Mouse (Mus musculus): ENCODE measurements around the gene Frat2. TPM values are rescaled to one million over a fixed set of nuclear protein-coding genes. Genes with fewer than 3 reads are reported as not detected.

The Frat2 gene
- polyA plus RNA-seq, 1 experiment: 62.2 TPM

GRCm38 (mm10) chr19:41846366-41847090, 1.4 kb downstream of the Frat2 start:
- Histone ChIP-seq H3K36me3 (ENCODE audit: control insufficient read depth, insufficient read depth, low read length) (no peaks in the 10 kb centered on the region), H3K4me1 (ENCODE audit: control insufficient read depth, insufficient read depth, insufficient read length, low read length) (peaks cover 5% of the 10 kb centered on the region), H3K4me3 (ENCODE audit: low read depth, low read length) (peak overlapping the region; percentile 97), H3K27me3 (ENCODE audit: control insufficient read depth, insufficient read depth, low read length) (no peaks in the 10 kb centered on the region), H3K27ac (ENCODE audit: insufficient read depth, low read depth, low read length) (peak overlapping the region; percentile 99)
- TF ChIP-seq POLR2A (IDR thresholded peaks at IDR 0.05; ENCODE audit: low read depth, low read length) (peak; percentile 13; the same call in 1 of the 2 replicates), CTCF (IDR thresholded peaks at IDR 0.05; ENCODE audit: extremely low read depth, insufficient read length, insufficient replicate concordance, low read depth, low read length) (no peak)
- WGBS: 8% methylated on average over 21 of the region's 21 CpGs

- TF ChIP-seq POLR2A (IDR thresholded peaks at IDR 0.05; ENCODE audit: low read depth, low read length): no peak
- peak; percentile 58; the same call in 1 of the 2 replicates for TF ChIP-seq CTCF (IDR thresholded peaks at IDR 0.05; ENCODE audit: extremely low read depth, insufficient read length, insufficient replicate concordance, low read depth, low read length)
- Histone ChIP-seq H3K27ac (ENCODE audit: insufficient read depth, low read depth, low read length) (no peak overlapping the region), H3K4me1 (ENCODE audit: control insufficient read depth, insufficient read depth, insufficient read length, low read length) (peaks cover 12% of the 10 kb centered on the region), H3K27me3 (ENCODE audit: control insufficient read depth, insufficient read depth, low read length) (no peaks in the 10 kb centered on the region), H3K36me3 (ENCODE audit: control insufficient read depth, insufficient read depth, low read length) (no peaks in the 10 kb centered on the region), H3K4me3 (ENCODE audit: low read depth, low read length) (no peak overlapping the region)
- WGBS: 80% methylated on average over 6 of the region's 6 CpGs
Observed at GRCm38 (mm10) chr19:41844345-41844744, 3.6 kb downstream of the Frat2 start.

DNA sequence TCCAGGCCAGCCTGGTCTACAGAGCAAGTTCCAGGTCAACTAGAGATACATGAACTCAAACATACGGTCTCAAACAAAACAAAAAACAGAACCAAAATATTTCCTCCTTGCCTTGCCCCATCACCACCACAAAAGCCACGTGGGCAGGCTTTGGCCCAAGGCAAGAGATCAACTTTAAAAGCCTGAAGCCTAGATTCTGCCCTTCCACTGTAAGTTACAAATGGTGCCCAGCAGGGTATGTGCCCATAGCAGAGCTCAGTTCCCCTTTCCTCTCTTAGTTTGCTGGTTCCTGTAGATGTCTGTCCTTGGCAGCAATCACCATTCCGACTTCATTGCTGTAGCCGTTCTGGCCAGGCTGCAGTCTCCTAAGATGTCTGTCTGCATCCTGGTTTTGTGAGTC, 5.2 kb downstream of the Frat2 start:
- no peak overlapping the region for H3K27ac ChIP-seq (ENCODE audit: insufficient read depth, low read depth, low read length)
- no peaks in the 10 kb centered on the region for H3K27me3 ChIP-seq (ENCODE audit: control insufficient read depth, insufficient read depth, low read length)
- 73% methylated on average over 4 of the region's 4 CpGs for WGBS
- H3K36me3 ChIP-seq (ENCODE audit: control insufficient read depth, insufficient read depth, low read length): no peaks in the 10 kb centered on the region
- H3K4me1 ChIP-seq (ENCODE audit: control insufficient read depth, insufficient read depth, insufficient read length, low read length): peaks cover 12% of the 10 kb centered on the region
- TF ChIP-seq POLR2A (IDR thresholded peaks at IDR 0.05; ENCODE audit: low read depth, low read length) (no peak), CTCF (IDR thresholded peaks at IDR 0.05; ENCODE audit: extremely low read depth, insufficient read length, insufficient replicate concordance, low read depth, low read length) (no peak)
- H3K4me3 ChIP-seq (ENCODE audit: low read depth, low read length): no peak overlapping the region

DNA sequence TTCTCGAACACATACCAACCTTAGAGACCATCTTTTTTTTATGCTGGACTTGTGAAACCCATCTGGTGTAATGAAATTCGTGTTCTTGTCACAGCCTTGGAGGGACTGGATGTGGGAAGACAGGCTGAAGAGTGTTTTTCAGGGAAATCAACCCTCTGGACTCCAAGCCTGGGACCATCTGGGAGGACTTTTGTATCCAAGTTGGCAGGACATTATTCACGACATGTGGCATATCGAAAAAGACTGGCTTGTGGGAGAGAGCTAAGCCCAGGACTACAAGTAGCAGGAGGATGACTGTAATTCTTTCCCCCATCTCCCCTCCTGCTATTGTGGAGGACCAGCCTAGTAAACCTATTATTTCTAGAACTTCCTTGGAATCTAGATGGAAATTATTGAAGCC, 5.7 kb downstream of the Frat2 start:
- 86% methylated on average over 4 of the region's 4 CpGs for WGBS
- H3K4me1 ChIP-seq (ENCODE audit: control insufficient read depth, insufficient read depth, insufficient read length, low read length): peaks cover 15% of the 10 kb centered on the region
- H3K4me3 ChIP-seq (ENCODE audit: low read depth, low read length): no peak overlapping the region
- TF ChIP-seq CTCF (IDR thresholded peaks at IDR 0.05; ENCODE audit: extremely low read depth, insufficient read length, insufficient replicate concordance, low read depth, low read length) (no peak), POLR2A (IDR thresholded peaks at IDR 0.05; ENCODE audit: low read depth, low read length) (no peak)
- no peaks in the 10 kb centered on the region for H3K27me3 ChIP-seq (ENCODE audit: control insufficient read depth, insufficient read depth, low read length)
- no peaks in the 10 kb centered on the region for H3K36me3 ChIP-seq (ENCODE audit: control insufficient read depth, insufficient read depth, low read length)
- H3K27ac ChIP-seq (ENCODE audit: insufficient read depth, low read depth, low read length): no peak overlapping the region

DNA sequence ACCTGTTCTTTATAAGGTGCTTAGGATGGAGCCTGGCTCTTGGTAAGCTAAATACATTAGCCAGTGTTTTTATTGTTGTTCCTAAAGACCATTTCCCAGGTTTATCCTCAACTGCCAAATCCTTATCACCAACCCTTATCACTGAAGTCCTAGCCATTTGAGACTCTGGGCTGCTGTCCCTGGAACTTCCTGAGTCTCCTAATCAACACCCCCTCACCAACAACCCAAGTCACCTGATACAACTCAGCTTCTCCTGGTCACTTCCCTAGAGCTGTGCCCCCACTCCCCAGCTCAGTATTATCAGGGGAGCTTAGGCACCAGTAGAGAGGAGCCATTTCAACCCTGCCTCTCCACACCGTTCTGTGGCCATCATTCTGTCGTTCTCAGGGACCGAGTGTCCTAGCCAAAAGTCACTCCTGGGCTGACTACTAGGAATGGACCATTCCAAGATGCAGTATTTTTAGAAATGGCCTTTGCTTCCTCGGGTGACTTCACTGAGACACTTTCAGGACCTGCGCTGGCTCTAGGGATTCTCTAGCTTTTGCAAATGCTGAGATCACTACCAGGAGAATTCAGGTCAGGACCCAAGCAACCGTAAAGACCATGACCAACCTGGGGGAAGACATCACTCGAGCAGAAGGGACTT, 6.7 kb downstream of the Frat2 start:
- 52% methylated on average over 7 of the region's 7 CpGs for WGBS
- Histone ChIP-seq H3K36me3 (ENCODE audit: control insufficient read depth, insufficient read depth, low read length) (no peaks in the 10 kb centered on the region), H3K27me3 (ENCODE audit: control insufficient read depth, insufficient read depth, low read length) (no peaks in the 10 kb centered on the region), H3K27ac (ENCODE audit: insufficient read depth, low read depth, low read length) (peak overlapping the region; percentile 19; the same call in 1 of the 2 replicates), H3K4me3 (ENCODE audit: low read depth, low read length) (no peak overlapping the region), H3K4me1 (ENCODE audit: control insufficient read depth, insufficient read depth, insufficient read length, low read length) (peaks cover 23% of the 10 kb centered on the region; the same call in 1 of the 2 replicates)
- TF ChIP-seq POLR2A (IDR thresholded peaks at IDR 0.05; ENCODE audit: low read depth, low read length) (no peak), CTCF (IDR thresholded peaks at IDR 0.05; ENCODE audit: extremely low read depth, insufficient read length, insufficient replicate concordance, low read depth, low read length) (no peak)

- Histone ChIP-seq H3K4me3 (ENCODE audit: low read depth, low read length) (no peak overlapping the region), H3K4me1 (ENCODE audit: control insufficient read depth, insufficient read depth, insufficient read length, low read length) (peaks cover 18% of the 10 kb centered on the region; the same call in 1 of the 2 replicates), H3K27me3 (ENCODE audit: control insufficient read depth, insufficient read depth, low read length) (no peaks in the 10 kb centered on the region), H3K36me3 (ENCODE audit: control insufficient read depth, insufficient read depth, low read length) (no peaks in the 10 kb centered on the region), H3K27ac (ENCODE audit: insufficient read depth, low read depth, low read length) (peak overlapping the region; percentile 83)
- TF ChIP-seq CTCF (IDR thresholded peaks at IDR 0.05; ENCODE audit: extremely low read depth, insufficient read length, insufficient replicate concordance, low read depth, low read length) (no peak), POLR2A (IDR thresholded peaks at IDR 0.05; ENCODE audit: low read depth, low read length) (no peak)
- WGBS: 86% methylated on average over 3 of the region's 3 CpGs
Observed at GRCm38 (mm10) chr19:41839685-41840084, 8.2 kb downstream of the Frat2 start.

GRCm38 (mm10) chr19:41838808-41839207, 9.1 kb downstream of the Frat2 start:
- H3K27me3 ChIP-seq (ENCODE audit: control insufficient read depth, insufficient read depth, low read length): no peaks in the 10 kb centered on the region
- 15% methylated on average over 6 of the region's 6 CpGs for WGBS
- no peak for TF ChIP-seq POLR2A (IDR thresholded peaks at IDR 0.05; ENCODE audit: low read depth, low read length)
- no peak for TF ChIP-seq CTCF (IDR thresholded peaks at IDR 0.05; ENCODE audit: extremely low read depth, insufficient read length, insufficient replicate concordance, low read depth, low read length)
- peak overlapping the region; percentile 96 for H3K27ac ChIP-seq (ENCODE audit: insufficient read depth, low read depth, low read length)
- H3K4me1 ChIP-seq (ENCODE audit: control insufficient read depth, insufficient read depth, insufficient read length, low read length): peaks cover 18% of the 10 kb centered on the region; the same call in 1 of the 2 replicates
- no peaks in the 10 kb centered on the region for H3K36me3 ChIP-seq (ENCODE audit: control insufficient read depth, insufficient read depth, low read length)
- no peak overlapping the region for H3K4me3 ChIP-seq (ENCODE audit: low read depth, low read length)
